Mouse (Mus musculus): ENCODE data around the gene Ppp1ca. TPM values are rescaled to one million over a fixed set of nuclear protein-coding genes. Genes with fewer than 3 reads are reported as not detected.
A peak's percentile ranks its signal among the peaks of the same experiment; 100 is the strongest.

The Ppp1ca gene
- polyA plus RNA-seq, 1 experiment from 2014 or later, result 1,120 TPM

DNA sequence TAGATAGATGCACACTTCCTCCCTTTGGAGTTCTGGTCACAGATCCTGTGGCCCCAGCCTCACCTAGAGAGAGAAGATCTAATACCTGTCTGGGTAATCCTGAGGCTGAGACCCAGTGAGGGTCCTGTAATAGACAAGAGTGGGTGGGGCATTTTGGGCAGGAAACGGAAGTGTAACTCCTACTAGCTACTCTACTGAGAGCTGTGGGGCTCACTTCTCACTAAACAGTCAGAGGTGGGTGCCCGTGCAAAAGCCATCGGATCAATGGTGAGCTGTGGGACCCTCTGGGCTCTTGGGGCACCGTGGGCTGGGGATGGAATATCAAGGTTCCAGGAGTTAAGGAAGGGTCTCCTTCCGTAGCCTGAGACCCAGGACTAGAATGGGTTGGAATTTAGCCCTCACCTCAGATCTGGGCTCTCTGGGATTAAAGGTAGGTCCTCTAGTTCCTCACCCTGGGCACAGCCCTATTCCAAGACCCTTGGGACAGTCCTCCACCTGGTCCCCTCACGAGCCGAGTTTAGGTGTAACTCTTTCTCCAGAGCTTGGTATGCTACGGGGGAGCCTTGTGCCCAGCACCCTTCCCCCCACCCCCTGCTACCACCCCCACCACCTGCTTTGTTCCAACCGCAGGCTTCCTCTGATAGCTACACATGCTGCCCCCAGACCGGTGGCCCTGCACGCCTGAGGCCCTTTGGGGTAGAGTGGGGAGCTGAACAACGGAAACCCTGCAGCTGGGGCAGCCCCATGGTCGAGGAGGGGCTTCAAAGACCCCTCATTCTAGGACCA, 37.2 kb upstream of the Ppp1ca start:
- ATAC-seq (ENCODE audit: low FRiP score, low TSS enrichment), result no peak
- H3K4me3 ChIP-seq (ENCODE audit: low read length), result no peak overlapping the region
- H3K36me3 ChIP-seq (ENCODE audit: insufficient read depth, low read length), result peaks cover 49% of the 10 kb centered on the region
- H3K4me1 ChIP-seq (ENCODE audit: insufficient read depth, low read length), result peaks cover 19% of the 10 kb centered on the region
- H3K27me3 ChIP-seq (ENCODE audit: insufficient read depth, low read length), result no peaks in the 10 kb centered on the region
- 74% methylated on average over 13 of the region's 13 CpGs for WGBS
- H3K9me3 ChIP-seq (ENCODE audit: low read length), result no peaks in the 10 kb centered on the region
- 0 out of 2 replicates have a peak overlapping the region, but pooled peaks have one; percentile 19 for H3K9ac ChIP-seq (replicated peaks; ENCODE audit: low read length)
- 0 out of 2 replicates have a peak overlapping the region, but pooled peaks have one; percentile 21 for H3K27ac ChIP-seq (ENCODE audit: low read length)
- H3K4me2 ChIP-seq (replicated peaks; ENCODE audit: low read depth, low read length), result no peak overlapping the region

DNA sequence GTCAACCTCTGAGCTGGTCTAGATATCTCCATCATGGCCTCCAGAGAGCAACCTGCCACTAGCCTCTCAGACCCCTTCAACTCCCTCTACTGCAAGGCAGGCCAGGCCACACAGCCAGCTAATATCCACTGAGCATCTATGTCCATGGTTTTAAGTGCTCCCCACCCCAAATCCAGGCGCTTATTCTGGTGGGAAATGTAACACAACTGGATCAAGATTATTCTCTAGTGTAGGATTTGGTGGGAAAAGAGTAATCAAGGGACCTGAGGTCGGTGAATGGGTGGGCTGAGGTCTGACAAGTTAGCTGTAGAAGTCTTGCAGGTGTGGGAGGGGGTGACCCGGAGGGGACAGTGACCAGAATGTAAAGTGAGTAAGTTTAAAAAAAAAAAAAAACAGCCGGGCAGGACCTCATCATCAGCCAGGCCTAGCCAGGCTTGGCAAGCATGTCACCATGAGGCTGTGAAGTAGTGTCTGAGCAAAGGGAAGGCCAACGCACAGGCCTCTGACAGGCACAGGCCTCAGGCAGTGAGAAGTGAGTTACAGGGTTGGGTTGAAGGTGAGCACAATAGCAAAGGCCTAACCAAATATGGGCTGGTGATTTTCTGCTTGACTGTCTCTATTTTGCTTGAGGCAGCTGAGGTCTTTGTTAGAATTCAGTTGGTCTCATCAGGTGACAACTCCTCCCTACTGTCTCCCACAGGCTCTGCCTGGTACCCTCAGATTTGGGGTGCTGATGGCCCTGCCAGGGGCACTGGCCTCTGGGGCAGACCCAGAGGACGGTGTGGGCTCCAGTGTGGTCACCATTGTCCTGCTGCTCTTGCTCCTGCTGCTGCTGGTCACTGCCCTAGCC, 36.4 kb upstream of the Ppp1ca start:
- peaks cover 11% of the 10 kb centered on the region for H3K4me1 ChIP-seq (ENCODE audit: insufficient read depth, low read length)
- no peaks in the 10 kb centered on the region for H3K9me3 ChIP-seq (ENCODE audit: low read length)
- no peaks in the 10 kb centered on the region for H3K27me3 ChIP-seq (ENCODE audit: insufficient read depth, low read length)
- 0 out of 2 replicates have a peak overlapping the region, but pooled peaks have one; percentile 19 for H3K9ac ChIP-seq (replicated peaks; ENCODE audit: low read length)
- 46% methylated on average over 6 of the region's 6 CpGs for WGBS
- H3K4me3 ChIP-seq (ENCODE audit: low read length), result no peak overlapping the region
- H3K4me2 ChIP-seq (replicated peaks; ENCODE audit: low read depth, low read length), result no peak overlapping the region
- peaks cover 50% of the 10 kb centered on the region for H3K36me3 ChIP-seq (ENCODE audit: insufficient read depth, low read length)
- peak; percentile 43; the same call in 1 of the 2 replicates for ATAC-seq (ENCODE audit: low FRiP score, low TSS enrichment)
- peak overlapping the region; percentile 58 for H3K27ac ChIP-seq (ENCODE audit: low read length)

- Histone ChIP-seq H3K27ac (ENCODE audit: low read length) (peak overlapping the region; percentile 58), H3K36me3 (ENCODE audit: insufficient read depth, low read length) (peaks cover 49% of the 10 kb centered on the region), H3K4me3 (ENCODE audit: low read length) (no peak overlapping the region), H3K27me3 (ENCODE audit: insufficient read depth, low read length) (no peaks in the 10 kb centered on the region), H3K4me1 (ENCODE audit: insufficient read depth, low read length) (peaks cover 9% of the 10 kb centered on the region; the same call in 1 of the 2 replicates), H3K9me3 (ENCODE audit: low read length) (no peaks in the 10 kb centered on the region), H3K9ac (replicated peaks; ENCODE audit: low read length) (no peak overlapping the region), H3K4me2 (replicated peaks; ENCODE audit: low read depth, low read length) (no peak overlapping the region)
- WGBS, result 63% methylated on average over 20 of the region's 20 CpGs
- 0 out of 2 replicates have a peak, but pooled peaks have one; percentile 5 for ATAC-seq (ENCODE audit: low FRiP score, low TSS enrichment)
Observed at GRCm38 (mm10) chr19:4156073-4156579, 35.7 kb upstream of the Ppp1ca start.

DNA sequence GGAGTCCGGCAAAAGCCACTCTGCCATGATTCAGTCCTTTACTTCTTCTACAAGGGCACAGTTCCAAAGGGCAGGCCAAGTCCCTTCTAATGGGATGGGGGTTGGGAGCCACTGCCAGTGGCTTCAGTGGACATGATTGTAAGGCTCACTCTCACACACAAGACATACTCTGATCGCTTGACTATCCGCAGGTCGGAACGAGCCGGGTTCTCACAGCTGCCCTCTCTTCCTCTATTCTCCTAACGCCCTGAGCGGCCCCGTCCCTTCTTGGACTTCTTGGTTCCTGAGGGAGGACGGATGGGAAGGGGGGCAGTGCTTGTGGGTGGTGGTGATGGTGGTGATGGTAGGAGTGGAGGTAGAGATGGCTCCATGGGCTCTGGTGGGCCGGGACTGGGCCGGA, 35.1 kb upstream of the Ppp1ca start:
- no peak overlapping the region for H3K27ac ChIP-seq (ENCODE audit: low read length)
- WGBS, result 93% methylated on average over 12 of the region's 12 CpGs
- H3K9ac ChIP-seq (replicated peaks; ENCODE audit: low read length), result no peak overlapping the region
- no peak for ATAC-seq (ENCODE audit: low FRiP score, low TSS enrichment)
- peaks cover 9% of the 10 kb centered on the region; the same call in 1 of the 2 replicates for H3K4me1 ChIP-seq (ENCODE audit: insufficient read depth, low read length)
- no peaks in the 10 kb centered on the region for H3K9me3 ChIP-seq (ENCODE audit: low read length)
- H3K4me3 ChIP-seq (ENCODE audit: low read length), result no peak overlapping the region
- H3K4me2 ChIP-seq (replicated peaks; ENCODE audit: low read depth, low read length), result no peak overlapping the region
- H3K27me3 ChIP-seq (ENCODE audit: insufficient read depth, low read length), result no peaks in the 10 kb centered on the region
- peaks cover 52% of the 10 kb centered on the region for H3K36me3 ChIP-seq (ENCODE audit: insufficient read depth, low read length)

DNA sequence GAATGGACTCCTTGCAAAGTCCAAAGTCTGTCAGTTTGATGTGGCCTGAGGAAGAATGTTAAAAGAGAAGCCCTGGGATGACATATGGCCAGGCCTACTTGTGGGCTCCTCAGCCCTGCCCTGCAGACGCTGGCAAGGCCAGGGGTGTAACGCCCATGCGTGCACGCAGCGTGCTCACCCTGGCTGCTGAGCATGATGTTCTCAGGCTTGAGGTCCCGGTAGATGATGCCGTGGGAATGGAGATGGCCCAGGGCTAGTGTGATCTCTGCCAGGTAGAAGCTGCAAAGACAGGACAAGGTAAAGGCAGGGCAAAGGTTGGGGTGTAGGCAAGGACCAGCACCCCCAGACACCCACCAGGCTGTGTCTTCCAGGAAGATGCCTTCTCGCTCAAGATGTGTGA, 32.8 kb upstream of the Ppp1ca start:
- Histone ChIP-seq H3K4me1 (ENCODE audit: insufficient read depth, low read length) (peaks cover 18% of the 10 kb centered on the region), H3K4me2 (replicated peaks; ENCODE audit: low read depth, low read length) (no peak overlapping the region), H3K36me3 (ENCODE audit: insufficient read depth, low read length) (peaks cover 44% of the 10 kb centered on the region), H3K27me3 (ENCODE audit: insufficient read depth, low read length) (no peaks in the 10 kb centered on the region), H3K27ac (ENCODE audit: low read length) (no peak overlapping the region), H3K9me3 (ENCODE audit: low read length) (no peaks in the 10 kb centered on the region), H3K9ac (replicated peaks; ENCODE audit: low read length) (no peak overlapping the region), H3K4me3 (ENCODE audit: low read length) (no peak overlapping the region)
- 95% methylated on average over 8 of the region's 8 CpGs for WGBS
- ATAC-seq (ENCODE audit: low FRiP score, low TSS enrichment), result no peak

DNA sequence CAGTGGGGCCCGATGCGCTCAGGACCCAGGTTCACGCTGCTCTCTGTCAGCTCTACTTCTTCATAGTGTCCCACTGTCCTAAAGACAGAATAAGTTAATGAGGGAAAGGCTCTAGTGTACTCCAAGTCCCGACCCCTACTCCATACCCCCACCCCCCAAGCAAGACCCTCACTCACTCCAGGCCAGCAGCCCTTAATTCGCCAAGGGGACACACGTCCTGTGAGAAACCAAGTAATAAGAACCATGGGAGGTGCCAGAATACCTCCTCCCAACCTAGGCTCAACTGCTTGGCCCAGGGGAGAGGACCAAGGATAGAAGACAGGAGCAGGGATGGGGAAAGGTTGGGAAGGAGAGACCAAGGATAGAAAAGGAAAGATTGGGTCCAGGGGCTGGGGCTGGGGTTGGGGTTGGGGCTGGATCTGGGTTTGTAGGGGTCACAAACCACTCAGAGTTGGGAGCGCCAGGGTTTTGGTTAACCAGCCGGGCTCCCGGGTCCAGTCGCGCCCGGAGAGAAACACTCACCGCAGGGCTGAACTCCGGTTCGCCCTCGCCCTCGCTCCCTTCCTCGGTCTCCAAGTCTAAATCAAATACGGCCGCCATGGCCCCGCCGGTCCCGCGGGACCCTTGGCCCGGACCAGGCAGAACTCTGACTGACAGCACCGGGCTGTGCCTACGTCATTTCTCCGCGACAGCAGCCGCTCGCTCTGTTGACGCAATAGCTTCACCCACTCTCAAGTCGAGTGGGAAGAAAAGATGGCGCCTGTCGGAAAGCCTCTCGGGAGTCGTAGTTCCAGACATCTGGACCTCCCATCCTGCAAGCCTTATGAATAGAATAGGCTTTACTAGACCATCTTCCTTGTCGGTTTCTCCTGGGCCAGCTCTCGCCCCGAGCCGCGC, 29.0 kb upstream of the Ppp1ca start, which contains the start of gene Rps6kb2:
Rps6kb2 (minus strand) TSS at position 709 of the 897 bp plus-strand sequence.
- Histone ChIP-seq H3K9ac (replicated peaks; ENCODE audit: low read length) (peak within 1 kb of the TSS; percentile 80), H3K4me1 (ENCODE audit: insufficient read depth, low read length) (peaks cover 10% of the 10 kb centered on the region), H3K27ac (ENCODE audit: low read length) (peak within 1 kb of the TSS; percentile 54; the same call in 1 of the 2 replicates), H3K36me3 (ENCODE audit: insufficient read depth, low read length) (peaks cover 28% of the 10 kb centered on the region), H3K4me3 (ENCODE audit: low read length) (peak within 1 kb of the TSS; percentile 73), H3K4me2 (replicated peaks; ENCODE audit: low read depth, low read length) (peak within 1 kb of the TSS; percentile 92), H3K9me3 (ENCODE audit: low read length) (no peaks in the 10 kb centered on the region), H3K27me3 (ENCODE audit: insufficient read depth, low read length) (no peaks in the 10 kb centered on the region)
- 5% methylated on average over 42 of the region's 42 CpGs for WGBS
- peak; percentile 85 for ATAC-seq (ENCODE audit: low FRiP score, low TSS enrichment)

- ATAC-seq (ENCODE audit: low FRiP score, low TSS enrichment), result 0 out of 2 replicates have a peak, but pooled peaks have one; percentile 21
- H3K36me3 ChIP-seq (ENCODE audit: insufficient read depth, low read length), result peaks cover 22% of the 10 kb centered on the region
- 35% methylated on average over 4 of the region's 4 CpGs for WGBS
- no peaks in the 10 kb centered on the region for H3K9me3 ChIP-seq (ENCODE audit: low read length)
- H3K4me2 ChIP-seq (replicated peaks; ENCODE audit: low read depth, low read length), result peak overlapping the region; percentile 92
- no peaks in the 10 kb centered on the region for H3K27me3 ChIP-seq (ENCODE audit: insufficient read depth, low read length)
- H3K4me1 ChIP-seq (ENCODE audit: insufficient read depth, low read length), result peaks cover 10% of the 10 kb centered on the region
- peak overlapping the region; percentile 54; the same call in 1 of the 2 replicates for H3K27ac ChIP-seq (ENCODE audit: low read length)
- H3K4me3 ChIP-seq (ENCODE audit: low read length), result peak overlapping the region; percentile 73
- peak overlapping the region; percentile 67 for H3K9ac ChIP-seq (replicated peaks; ENCODE audit: low read length)
Observed at GRCm38 (mm10) chr19:4163543-4163887, 28.4 kb upstream of the Ppp1ca start.

DNA sequence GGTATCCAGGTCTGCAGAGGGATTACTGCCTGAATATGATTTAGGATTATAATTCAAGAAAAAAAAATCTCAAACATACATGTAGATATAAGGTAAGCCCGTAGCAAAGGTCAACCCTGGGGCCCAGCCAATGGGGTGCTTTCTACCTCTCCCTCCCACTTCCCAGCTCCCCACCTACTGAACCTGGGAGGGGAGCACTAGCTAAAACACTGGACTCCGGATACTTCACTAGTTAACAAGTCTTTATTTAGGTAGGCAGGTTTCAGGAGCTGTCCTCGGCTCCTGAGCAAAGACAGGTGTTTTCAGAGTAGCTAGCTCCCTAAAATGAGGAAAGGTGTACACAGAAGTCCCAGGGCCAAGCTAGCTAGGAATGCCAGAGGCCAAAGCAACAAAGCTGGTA, 27.8 kb upstream of the Ppp1ca start:
- H3K27me3 ChIP-seq (ENCODE audit: insufficient read depth, low read length), result no peaks in the 10 kb centered on the region
- ATAC-seq (ENCODE audit: low FRiP score, low TSS enrichment), result no peak
- H3K36me3 ChIP-seq (ENCODE audit: insufficient read depth, low read length), result peaks cover 16% of the 10 kb centered on the region
- no peak overlapping the region for H3K9ac ChIP-seq (replicated peaks; ENCODE audit: low read length)
- no peak overlapping the region for H3K4me2 ChIP-seq (replicated peaks; ENCODE audit: low read depth, low read length)
- peaks cover 10% of the 10 kb centered on the region for H3K4me1 ChIP-seq (ENCODE audit: insufficient read depth, low read length)
- H3K4me3 ChIP-seq (ENCODE audit: low read length), result no peak overlapping the region
- WGBS, result 76% methylated on average over 3 of the region's 3 CpGs
- H3K27ac ChIP-seq (ENCODE audit: low read length), result no peak overlapping the region
- H3K9me3 ChIP-seq (ENCODE audit: low read length), result no peaks in the 10 kb centered on the region

DNA sequence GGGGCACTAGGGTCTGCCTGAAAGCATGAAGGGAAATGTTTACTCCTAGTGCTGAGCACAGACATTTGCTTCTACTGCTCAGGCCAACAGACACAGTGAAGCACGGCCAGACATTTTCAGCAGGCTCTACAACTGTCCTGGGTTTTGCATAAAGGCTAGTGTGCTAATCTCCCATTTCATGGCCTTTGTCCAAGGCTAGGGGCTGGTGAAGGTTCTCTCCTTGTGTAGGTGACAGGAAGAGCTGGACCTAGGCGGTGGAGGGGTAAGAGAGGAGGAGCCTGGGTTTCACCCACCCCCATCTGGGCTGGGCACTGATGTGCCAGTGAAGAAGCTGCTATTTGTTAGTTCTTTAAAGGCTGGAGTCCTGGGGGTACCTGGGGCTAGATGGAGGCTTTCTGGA, 27.1 kb upstream of the Ppp1ca start:
- no peaks in the 10 kb centered on the region for H3K27me3 ChIP-seq (ENCODE audit: insufficient read depth, low read length)
- H3K27ac ChIP-seq (ENCODE audit: low read length), result no peak overlapping the region; the same call in 1 of the 2 replicates
- 84% methylated on average over 2 of the region's 2 CpGs for whole genome bisulfite sequencing
- H3K4me2 ChIP-seq (replicated peaks; ENCODE audit: low read depth, low read length), result no peak overlapping the region
- no peak for ATAC-seq (ENCODE audit: low FRiP score, low TSS enrichment)
- peaks cover 11% of the 10 kb centered on the region for H3K4me1 ChIP-seq (ENCODE audit: insufficient read depth, low read length)
- no peak overlapping the region for H3K9ac ChIP-seq (replicated peaks; ENCODE audit: low read length)
- no peak overlapping the region for H3K4me3 ChIP-seq (ENCODE audit: low read length)
- H3K9me3 ChIP-seq (ENCODE audit: low read length), result no peaks in the 10 kb centered on the region
- H3K36me3 ChIP-seq (ENCODE audit: insufficient read depth, low read length), result peaks cover 10% of the 10 kb centered on the region

All from kidney, embryonic 16.5 days (tissue).